Mouse (Mus musculus) embryonic fibroblast, embryonic 13.5 days (primary cell): ENCODE measurements around the gene Pex12. TPM values are rescaled to one million over a fixed set of nuclear protein-coding genes. Genes with fewer than 3 reads are reported as not detected.

Source experiments
- H3K27ac ChIP-seq: 2 replicates; pipeline ENCODE4 v1.5.1; 2012; ENCODE audit warnings: low read length, control low read depth, inconsistent platforms; ENCODE audit not compliant: insufficient read depth
- H3K4me1 ChIP-seq: 2 replicates; pipeline ENCODE4 v1.6.1; 2011; ENCODE audit warnings: low read length; ENCODE audit not compliant: control insufficient read depth, insufficient read depth
- H3K4me3 ChIP-seq: 2 replicates; pipeline ENCODE4 v1.5.1; 2011; ENCODE audit warnings: mild to moderate bottlenecking, control low read depth, low read length; ENCODE audit not compliant: insufficient read depth
- CTCF ChIP-seq: IDR thresholded peaks from 2 replicates; pipeline ENCODE4 v1.5.1; 2011; ENCODE audit warnings: mild to moderate bottlenecking, control low read depth, low read length, moderate library complexity, borderline replicate concordance; ENCODE audit not compliant: insufficient read depth
- POLR2A ChIP-seq: IDR thresholded peaks from 2 replicates; pipeline ENCODE4 v1.6.1; 2011; ENCODE audit warnings: low read depth, mild to moderate bottlenecking, control low read depth, low read length, moderate library complexity
- polyA plus RNA-seq: library from polyadenylated mRNA; stranded (reverse); fragments of >200 nt; gene quantifications from 2 replicates; pipeline ENCODE4 v1.2.4, GENCODE M21; 2011; ENCODE audit warnings: low read depth; ENCODE audit not compliant: missing spikeins, insufficient read length

The Pex12 gene
- polyA plus RNA-seq, 1 experiment: 9.0 TPM

GRCm38 (mm10) chr11:83303751-83304150 lies 1.4 kb upstream of the Pex12 start:
- no peak overlapping the region for H3K27ac ChIP-seq
- H3K4me1 ChIP-seq: no peaks in the 10 kb centered on the region
- H3K4me3 ChIP-seq: peak overlapping the region; percentile 59
- TF ChIP-seq POLR2A (no peak), CTCF (no peak)

GRCm38 (mm10) chr11:83302124-83302523 lies 262 bp downstream of the Pex12 start:
- TF ChIP-seq CTCF: no peak
- TF ChIP-seq POLR2A: no peak
- H3K4me3 ChIP-seq: peak overlapping the region; percentile 93

GRCm38 (mm10) chr11:83301431-83301831 lies 955 bp downstream of the Pex12 start:
- H3K4me1 ChIP-seq: no peaks in the 10 kb centered on the region
- H3K4me3 ChIP-seq: no peak overlapping the region
- no peak overlapping the region for H3K27ac ChIP-seq
- TF ChIP-seq POLR2A (no peak), CTCF (no peak)

More at GRCm38 (mm10) chr11:83302124-83302523, 262 bp downstream of the Pex12 start:
- no peaks in the 10 kb centered on the region for H3K4me1 ChIP-seq
- peak overlapping the region; percentile 35 for H3K27ac ChIP-seq

- Histone ChIP-seq H3K4me3 (no peak overlapping the region), H3K27ac (no peak overlapping the region), H3K4me1 (no peaks in the 10 kb centered on the region)
- no peak for TF ChIP-seq POLR2A
- no peak for TF ChIP-seq CTCF
These were observed 2.7 kb downstream of the Pex12 start for GRCm38 (mm10) chr11:83299724-83300123.

GRCm38 (mm10) chr11:83298225-83299195 lies 3.9 kb downstream of the Pex12 start, which contains the start of gene Ap2b1:
Ap2b1 (plus strand) TSS chr11:83299024.
- peak within 1 kb of the TSS; percentile 67 for H3K27ac ChIP-seq
- no peaks in the 10 kb centered on the region for H3K4me1 ChIP-seq

GRCm38 (mm10) chr11:83297816-83298215 lies 4.6 kb downstream of the Pex12 start:
- Histone ChIP-seq H3K4me3 (peak overlapping the region; percentile 83), H3K4me1 (no peaks in the 10 kb centered on the region), H3K27ac (no peak overlapping the region; the same call in 1 of the 2 replicates)
- TF ChIP-seq CTCF: no peak
- TF ChIP-seq POLR2A: no peak

More at GRCm38 (mm10) chr11:83298225-83299195, 3.9 kb downstream of the Pex12 start, which contains the start of gene Ap2b1:
- TF ChIP-seq POLR2A: peak; percentile 95
- no peak for TF ChIP-seq CTCF
- H3K4me3 ChIP-seq: peak within 1 kb of the TSS; percentile 83

- TF ChIP-seq POLR2A (no peak), CTCF (no peak)
These were observed 8.3 kb downstream of the Pex12 start for GRCm38 (mm10) chr11:83294133-83294532.

GRCm38 (mm10) chr11:83293182-83293581 lies 9.2 kb downstream of the Pex12 start:
- no peak for TF ChIP-seq POLR2A
- no peak for TF ChIP-seq CTCF
- Histone ChIP-seq H3K27ac (no peak overlapping the region), H3K4me1 (no peaks in the 10 kb centered on the region), H3K4me3 (peak overlapping the region; percentile 72)

More at GRCm38 (mm10) chr11:83294133-83294532, 8.3 kb downstream of the Pex12 start:
- Histone ChIP-seq H3K4me3 (no peak overlapping the region), H3K27ac (no peak overlapping the region), H3K4me1 (no peaks in the 10 kb centered on the region)

GRCm38 (mm10) chr11:83292251-83292587 lies 10.2 kb downstream of the Pex12 start:
- Histone ChIP-seq H3K27ac (no peak overlapping the region), H3K4me1 (no peaks in the 10 kb centered on the region), H3K4me3 (peak overlapping the region; percentile 72)
- TF ChIP-seq POLR2A (no peak), CTCF (no peak)
